Mouse (Mus musculus): Measurements from ENCODE around the gene Frmd4a.
"Not testable (repeated sequence)": the region's sequence is repeated elsewhere in the genome, so short reads cannot be mapped to it uniquely, and the experiment has no call there.

Gene Frmd4a

GRCm38 (mm10) chr2:4592666-4593065, 575.1 kb downstream of the Frmd4a start:
- DNase-seq: no peak

- DNase-seq: peak; percentile 94
Observed at GRCm38 (mm10) chr2:4593433-4593832, 575.9 kb downstream of the Frmd4a start.

- no peak for DNase-seq
Observed at GRCm38 (mm10) chr2:4593878-4594387, 576.4 kb downstream of the Frmd4a start.

- no peak for DNase-seq
Observed at GRCm38 (mm10) chr2:4596992-4597391, 579.5 kb downstream of the Frmd4a start.

GRCm38 (mm10) chr2:4601034-4601890, 583.7 kb downstream of the Frmd4a start:
- DNase-seq: peak; percentile 82

- no peak for DNase-seq
Observed at GRCm38 (mm10) chr2:4603361-4603945, 585.9 kb downstream of the Frmd4a start.

- no peak for DNase-seq
Observed at GRCm38 (mm10) chr2:4606559-4606958, 589.0 kb downstream of the Frmd4a start.

- DNase-seq: no peak
Observed at GRCm38 (mm10) chr2:4608253-4608652, 590.7 kb downstream of the Frmd4a start.

- DNase-seq: no peak
Observed at GRCm38 (mm10) chr2:4609433-4609832, 591.9 kb downstream of the Frmd4a start.

- no peak for DNase-seq
Observed at GRCm38 (mm10) chr2:4611295-4611694, 593.8 kb downstream of the Frmd4a start.

- no peak for DNase-seq
Observed at GRCm38 (mm10) chr2:4611704-4612103, 594.2 kb downstream of the Frmd4a start.

- not testable (repeated sequence) for DNase-seq
Observed at GRCm38 (mm10) chr2:4614276-4614929, 596.9 kb downstream of the Frmd4a start.

GRCm38 (mm10) chr2:4615014-4615546, 597.6 kb downstream of the Frmd4a start:
- DNase-seq: no peak

GRCm38 (mm10) chr2:4616995-4617394, 599.5 kb downstream of the Frmd4a start:
- no peak for DNase-seq

- not testable (repeated sequence) for DNase-seq
Observed at GRCm38 (mm10) chr2:4619126-4619525, 601.6 kb downstream of the Frmd4a start.

- DNase-seq: no peak
Observed at GRCm38 (mm10) chr2:4619893-4620593, 602.5 kb downstream of the Frmd4a start.

GRCm38 (mm10) chr2:4620640-4621401, 603.3 kb downstream of the Frmd4a start:
- DNase-seq: no peak

GRCm38 (mm10) chr2:4621471-4621985, 604.0 kb downstream of the Frmd4a start:
- DNase-seq: no peak

- peak; percentile 20 for DNase-seq
Observed at GRCm38 (mm10) chr2:4626911-4627310, 609.4 kb downstream of the Frmd4a start.

GRCm38 (mm10) chr2:4628920-4629319, 611.4 kb downstream of the Frmd4a start:
- DNase-seq: no peak

- DNase-seq: no peak
Observed at GRCm38 (mm10) chr2:4629470-4629869, 612.0 kb downstream of the Frmd4a start.

Data from lung, postnatal 36 days (tissue).